Mouse (Mus musculus) embryonic facial prominence, embryonic 13.5 days (tissue): ENCODE results near the gene Slc35c2. TPM values are rescaled to one million over a fixed set of nuclear protein-coding genes. Genes with fewer than 3 reads are reported as not detected.

Experiments used
- ATAC-seq: fragments of 200-750 bp; cut with Nextera tagmentation; 2 replicates; pipeline ENCODE4 v1.8.0; 2017; ENCODE audit warnings: low read depth; ENCODE audit not compliant: insufficient number of reproducible peaks, insufficient read depth, low FRiP score, low TSS enrichment
- H3K27ac ChIP-seq: fragments of 300-500 bp; sonication (generic); 2 replicates; pipeline ENCODE4 v1.5.1; 2015; ENCODE audit warnings: moderate library complexity, mild to moderate bottlenecking, inconsistent platforms
- H3K27me3 ChIP-seq: fragments of 300-500 bp; sonication (generic); 2 replicates; pipeline ENCODE4 v1.6.1; 2015; ENCODE audit warnings: mild to moderate bottlenecking, inconsistent platforms
- H3K36me3 ChIP-seq: fragments of 300-500 bp; sonication (generic); 2 replicates; pipeline ENCODE4 v1.6.1; 2015; ENCODE audit warnings: mild to moderate bottlenecking, inconsistent platforms
- H3K4me1 ChIP-seq: fragments of 300-500 bp; sonication (generic); 2 replicates; pipeline ENCODE4 v1.6.1; 2015; ENCODE audit warnings: inconsistent platforms
- H3K4me2 ChIP-seq: fragments of 300-500 bp; sonication (generic); 2 replicates; pipeline ENCODE4 v1.6.1; 2015; ENCODE audit warnings: moderate library complexity, mild to moderate bottlenecking, inconsistent platforms
- H3K4me3 ChIP-seq: fragments of 300-500 bp; sonication (generic); 2 replicates; pipeline ENCODE4 v1.5.1; 2015; ENCODE audit warnings: mild to moderate bottlenecking, inconsistent platforms
- H3K9ac ChIP-seq: fragments of 300-500 bp; sonication (generic); 2 replicates; pipeline ENCODE4 v1.6.1; 2015; ENCODE audit warnings: mild to moderate bottlenecking, inconsistent platforms
- H3K9me3 ChIP-seq: fragments of 300-500 bp; sonication (generic); 2 replicates; pipeline ENCODE4 v1.6.1; 2016; ENCODE audit warnings: inconsistent platforms
- WGBS: fragments of 180-500 bp; shearing (Covaris S2); methylation state at CpG from one replicate; pipeline ENCODE4 v1.1.7; 2015; ENCODE audit warnings: mixed read lengths; 5-methylcytosine and 5-hydroxymethylcytosine counted together
- polyA plus RNA-seq: library from polyadenylated mRNA; unstranded; fragments of >200 nt; fragmentation: Nextera tagmentation; extraction: Ambion mirVana; gene quantifications from 2 replicates; pipeline ENCODE4 v1.2.1, GENCODE M21; 2015

The Slc35c2 gene
- polyA plus RNA-seq, 1 experiment from 2014 or later, result 50.2 TPM

DNA sequence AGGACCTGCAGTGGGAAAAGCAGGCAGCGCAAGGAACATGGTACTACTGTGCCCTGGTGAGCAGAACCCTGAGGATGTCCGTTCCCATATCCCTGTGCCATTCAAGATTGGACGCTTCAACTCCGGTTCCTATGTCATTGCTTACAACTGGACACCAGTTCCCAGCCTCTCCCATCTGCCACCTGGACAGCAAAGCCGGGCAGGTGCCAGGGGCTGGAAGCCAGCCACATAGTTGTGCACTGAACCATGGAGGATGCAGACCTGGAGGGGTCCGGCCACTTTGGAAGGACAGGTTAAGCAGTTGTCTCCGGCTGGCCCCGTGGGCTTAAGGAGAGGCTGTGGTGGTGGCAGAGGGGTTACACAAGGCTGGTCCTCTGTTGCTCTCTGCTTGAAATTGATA lies 35.3 kb downstream of the Slc35c2 start:
- H3K9me3 ChIP-seq, result no peaks in the 10 kb centered on the region
- H3K27me3 ChIP-seq, result peaks cover 81% of the 10 kb centered on the region
- H3K4me3 ChIP-seq, result no peak overlapping the region
- peaks cover 7% of the 10 kb centered on the region for H3K4me1 ChIP-seq
- no peak for ATAC-seq
- no peak overlapping the region for H3K27ac ChIP-seq
- no peak overlapping the region for H3K9ac ChIP-seq
- H3K36me3 ChIP-seq, result no peaks in the 10 kb centered on the region
- 70% methylated on average over 8 of the region's 8 CpGs for WGBS
- H3K4me2 ChIP-seq, result no peak overlapping the region

DNA sequence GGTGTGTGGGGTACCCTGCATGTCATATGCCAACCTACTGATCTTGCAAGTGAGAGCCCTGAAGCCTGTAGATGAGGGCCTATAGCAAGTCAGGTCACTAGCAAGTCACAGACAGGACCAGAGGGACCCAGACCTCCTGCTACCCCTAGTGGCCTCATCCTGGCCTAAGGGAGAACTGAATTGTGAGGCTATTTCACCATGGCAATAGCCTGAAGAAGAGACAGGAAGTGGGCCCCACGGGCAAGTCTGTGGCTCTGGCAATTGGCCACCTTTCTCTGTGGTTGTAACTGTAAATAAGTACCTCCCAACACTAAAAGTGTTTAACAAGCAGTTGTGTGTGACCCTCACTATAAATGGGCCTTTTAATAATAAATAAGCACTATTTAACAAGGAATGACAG lies 36.8 kb downstream of the Slc35c2 start:
- H3K4me2 ChIP-seq, result no peak overlapping the region
- H3K27me3 ChIP-seq, result peaks cover 79% of the 10 kb centered on the region
- ATAC-seq, result no peak
- H3K4me1 ChIP-seq, result peaks cover 7% of the 10 kb centered on the region
- no peaks in the 10 kb centered on the region for H3K9me3 ChIP-seq
- H3K36me3 ChIP-seq, result no peaks in the 10 kb centered on the region
- H3K27ac ChIP-seq, result no peak overlapping the region
- 32% methylated on average over 1 of the region's 1 CpGs for WGBS
- no peak overlapping the region for H3K4me3 ChIP-seq
- no peak overlapping the region for H3K9ac ChIP-seq

- H3K36me3 ChIP-seq, result no peaks in the 10 kb centered on the region
- ATAC-seq, result no peak
- no peaks in the 10 kb centered on the region for H3K9me3 ChIP-seq
- H3K27me3 ChIP-seq, result peaks cover 78% of the 10 kb centered on the region
- H3K27ac ChIP-seq, result no peak overlapping the region
- no peak overlapping the region for H3K9ac ChIP-seq
- 12% methylated on average over 3 of the region's 3 CpGs for whole genome bisulfite sequencing
- H3K4me1 ChIP-seq, result peaks cover 4% of the 10 kb centered on the region; the same call in 1 of the 2 replicates
- no peak overlapping the region for H3K4me2 ChIP-seq
- no peak overlapping the region for H3K4me3 ChIP-seq
Observed at GRCm38 (mm10) chr2:165248967-165249366, 38.7 kb downstream of the Slc35c2 start.

DNA sequence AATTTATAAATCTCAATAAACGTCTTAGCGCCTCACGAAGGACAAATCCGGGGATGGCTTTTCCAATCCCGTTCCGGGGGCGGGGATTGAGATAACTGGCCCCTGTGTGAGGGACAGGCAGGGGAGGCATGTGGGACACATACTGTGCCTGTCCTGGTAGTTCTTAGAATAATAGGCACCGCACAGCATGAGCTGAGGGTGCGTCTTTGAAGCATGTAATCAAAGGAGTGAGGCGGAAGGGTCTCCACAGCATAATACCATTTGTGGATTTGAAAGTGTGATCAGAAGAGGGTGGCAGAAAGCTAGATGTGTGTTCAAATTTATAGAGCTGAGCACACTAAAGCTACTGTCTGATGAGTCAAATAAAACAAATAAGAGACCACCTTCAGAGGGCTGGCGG lies 41.3 kb downstream of the Slc35c2 start:
- H3K27me3 ChIP-seq, result peaks cover 78% of the 10 kb centered on the region
- H3K4me3 ChIP-seq, result no peak overlapping the region
- H3K9me3 ChIP-seq, result no peaks in the 10 kb centered on the region
- no peaks in the 10 kb centered on the region for H3K36me3 ChIP-seq
- no peak overlapping the region for H3K27ac ChIP-seq
- no peak overlapping the region for H3K4me2 ChIP-seq
- 0 out of 2 replicates have a peak, but pooled peaks cover 4% of the 10 kb centered on the region for H3K4me1 ChIP-seq
- ATAC-seq, result no peak
- 11% methylated on average over 11 of the region's 11 CpGs for WGBS
- H3K9ac ChIP-seq, result no peak overlapping the region

- H3K4me3 ChIP-seq, result no peak overlapping the region
- no peak overlapping the region for H3K9ac ChIP-seq
- no peak overlapping the region for H3K4me2 ChIP-seq
- WGBS, result 4% methylated on average over 11 of the region's 11 CpGs
- peaks cover 97% of the 10 kb centered on the region for H3K27me3 ChIP-seq
- ATAC-seq, result no peak
- H3K4me1 ChIP-seq, result 0 out of 2 replicates have a peak, but pooled peaks cover 4% of the 10 kb centered on the region
- no peaks in the 10 kb centered on the region for H3K9me3 ChIP-seq
- no peaks in the 10 kb centered on the region for H3K36me3 ChIP-seq
- H3K27ac ChIP-seq, result no peak overlapping the region
Observed at GRCm38 (mm10) chr2:165243122-165243720, 44.4 kb downstream of the Slc35c2 start.

GRCm38 (mm10) chr2:165242575-165242974 lies 45.1 kb downstream of the Slc35c2 start:
- Histone ChIP-seq H3K4me3 (no peak overlapping the region), H3K27ac (no peak overlapping the region), H3K27me3 (peaks cover 97% of the 10 kb centered on the region), H3K4me1 (0 out of 2 replicates have a peak, but pooled peaks cover 4% of the 10 kb centered on the region), H3K36me3 (no peaks in the 10 kb centered on the region), H3K9me3 (no peaks in the 10 kb centered on the region), H3K9ac (no peak overlapping the region), H3K4me2 (no peak overlapping the region)
- under 1% methylated on average over 13 of the region's 13 CpGs for WGBS
- no peak for ATAC-seq

GRCm38 (mm10) chr2:165241786-165242185 lies 45.9 kb downstream of the Slc35c2 start:
- ATAC-seq, result no peak
- Histone ChIP-seq H3K4me3 (no peak overlapping the region), H3K9ac (no peak overlapping the region), H3K9me3 (no peaks in the 10 kb centered on the region), H3K27me3 (peaks cover 97% of the 10 kb centered on the region), H3K36me3 (no peaks in the 10 kb centered on the region), H3K27ac (no peak overlapping the region), H3K4me2 (no peak overlapping the region), H3K4me1 (0 out of 2 replicates have a peak, but pooled peaks cover 4% of the 10 kb centered on the region)
- 60% methylated on average over 7 of the region's 7 CpGs for WGBS

DNA sequence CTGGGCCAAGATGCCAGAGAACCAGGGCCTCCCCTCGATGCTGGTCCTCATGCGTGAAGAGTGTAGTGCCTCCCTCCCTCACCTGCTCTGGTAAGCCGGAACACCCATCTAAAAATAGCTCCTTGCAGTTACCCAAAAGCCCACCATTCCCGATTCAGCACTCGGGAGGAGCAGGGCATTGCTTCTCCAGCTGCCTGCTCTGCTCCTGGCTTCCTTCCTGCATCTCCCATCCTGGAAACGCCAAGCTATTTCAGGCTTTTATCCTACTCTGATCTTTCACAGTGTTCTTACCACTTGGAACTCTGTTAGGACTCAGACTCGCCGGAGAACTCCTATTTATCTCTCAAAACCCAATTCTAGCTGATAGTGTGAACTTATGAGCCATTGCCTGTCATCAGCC lies 47.3 kb downstream of the Slc35c2 start:
- H3K36me3 ChIP-seq, result no peaks in the 10 kb centered on the region
- H3K27ac ChIP-seq, result no peak overlapping the region
- H3K4me1 ChIP-seq, result peaks cover 4% of the 10 kb centered on the region; the same call in 1 of the 2 replicates
- WGBS, result 25% methylated on average over 8 of the region's 8 CpGs
- no peak for ATAC-seq
- no peaks in the 10 kb centered on the region for H3K9me3 ChIP-seq
- peaks cover 98% of the 10 kb centered on the region for H3K27me3 ChIP-seq
- no peak overlapping the region for H3K9ac ChIP-seq
- H3K4me2 ChIP-seq, result no peak overlapping the region
- H3K4me3 ChIP-seq, result no peak overlapping the region

GRCm38 (mm10) chr2:165239533-165240144 lies 48.0 kb downstream of the Slc35c2 start:
- Histone ChIP-seq H3K36me3 (no peaks in the 10 kb centered on the region), H3K4me1 (peaks cover 9% of the 10 kb centered on the region), H3K9ac (no peak overlapping the region), H3K4me2 (no peak overlapping the region), H3K9me3 (no peaks in the 10 kb centered on the region), H3K27me3 (peaks cover 99% of the 10 kb centered on the region), H3K4me3 (no peak overlapping the region), H3K27ac (no peak overlapping the region)
- no peak for ATAC-seq
- 10% methylated on average over 15 of the region's 15 CpGs for WGBS

- ATAC-seq, result no peak
- Histone ChIP-seq H3K27ac (no peak overlapping the region), H3K4me3 (no peak overlapping the region), H3K27me3 (peaks cover 99% of the 10 kb centered on the region), H3K36me3 (no peaks in the 10 kb centered on the region), H3K9me3 (no peaks in the 10 kb centered on the region), H3K9ac (no peak overlapping the region), H3K4me2 (no peak overlapping the region), H3K4me1 (peaks cover 20% of the 10 kb centered on the region)
- WGBS, result 7% methylated on average over 12 of the region's 12 CpGs
Observed at GRCm38 (mm10) chr2:165238416-165239145, 49.1 kb downstream of the Slc35c2 start.

GRCm38 (mm10) chr2:165234613-165235291 lies 52.9 kb downstream of the Slc35c2 start, which contains the start of gene Cdh22:
TSS of gene Cdh22 (minus strand) at chr2:165234853.
- no peak within 1 kb of the TSS for H3K27ac ChIP-seq
- H3K4me1 ChIP-seq, result peaks cover 21% of the 10 kb centered on the region
- H3K9ac ChIP-seq, result peak within 1 kb of the TSS; percentile 73
- peaks cover 99% of the 10 kb centered on the region for H3K27me3 ChIP-seq
- peak; percentile 39; the same call in 1 of the 2 replicates for ATAC-seq
- no peaks in the 10 kb centered on the region for H3K9me3 ChIP-seq
- under 1% methylated on average over 31 of the region's 60 CpGs for WGBS
- peak within 1 kb of the TSS; percentile 99 for H3K4me2 ChIP-seq
- peak within 1 kb of the TSS; percentile 63 for H3K4me3 ChIP-seq
- H3K36me3 ChIP-seq, result no peaks in the 10 kb centered on the region
